Mouse (Mus musculus): Measurements from ENCODE around the gene Ccdc185. TPM values are rescaled to one million over a fixed set of nuclear protein-coding genes. Genes with fewer than 3 reads are reported as not detected.

Gene Ccdc185
- polyA plus RNA-seq, 1 experiment from 2014 or later, result not detected

DNA sequence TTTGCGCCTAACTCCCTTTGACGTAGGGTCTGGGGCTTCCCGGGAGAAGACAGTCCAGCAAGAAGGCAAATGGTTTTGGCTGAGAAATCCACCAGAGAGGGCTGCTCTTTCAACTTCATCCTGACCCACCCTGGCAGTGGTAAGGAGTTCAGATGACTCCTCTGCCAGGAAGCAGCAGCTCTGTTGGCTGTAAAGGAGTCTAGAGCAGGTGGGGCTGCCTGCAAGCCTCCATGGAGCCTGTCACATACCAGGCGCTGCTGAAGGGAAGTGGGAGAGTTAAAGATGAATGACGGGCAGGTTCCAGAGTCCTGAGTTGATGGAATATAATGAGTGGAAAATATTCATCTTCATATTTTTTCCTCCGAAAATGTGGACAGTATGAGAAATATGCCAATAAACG is 34.8 kb upstream of the Ccdc185 start:
- Histone ChIP-seq H3K36me3 (ENCODE audit: control insufficient read depth, insufficient read depth, low read length) (no peaks in the 10 kb centered on the region), H3K9ac (ENCODE audit: low read length) (no peak overlapping the region), H3K4me2 (ENCODE audit: low read length) (no peak overlapping the region), H3K27ac (ENCODE audit: low read depth, low read length) (no peak overlapping the region), H3K4me3 (ENCODE audit: low read depth, low read length) (no peak overlapping the region), H3K9me3 (replicated peaks; ENCODE audit: control insufficient read depth, low read length) (no peaks in the 10 kb centered on the region), H3K27me3 (replicated peaks; ENCODE audit: control insufficient read depth, insufficient read depth, low read length) (no peaks in the 10 kb centered on the region), H3K4me1 (ENCODE audit: control insufficient read depth, insufficient read depth, low read length) (no peaks in the 10 kb centered on the region)
- 90% methylated on average over 7 of the region's 7 CpGs for WGBS
- DNase-seq (ENCODE audit: low spot score) (no peak), ATAC-seq (no peak)

DNA sequence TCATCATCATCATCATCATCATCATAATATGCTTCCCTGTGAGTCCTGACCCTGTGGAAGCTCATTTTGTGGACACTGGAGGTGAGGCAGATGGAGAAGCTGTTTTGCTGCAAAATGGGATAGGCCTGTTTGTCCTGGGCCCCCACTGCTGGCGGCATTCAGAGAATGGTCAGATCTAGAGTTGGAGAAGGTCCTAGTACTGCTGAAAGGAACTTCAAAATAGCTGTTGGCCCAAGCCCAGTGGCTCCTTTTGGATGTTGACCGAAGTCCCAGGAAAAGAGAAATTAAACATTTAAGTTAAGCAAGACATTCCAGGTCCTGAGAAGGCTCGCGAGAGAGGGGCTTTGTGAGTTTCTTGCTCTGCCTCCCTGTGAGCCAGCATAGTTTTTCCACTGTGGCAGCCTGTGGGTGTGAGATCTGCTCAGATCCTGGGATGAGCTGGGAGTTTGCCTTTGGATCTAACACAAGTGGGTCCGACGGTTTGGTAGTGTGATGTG is 30.1 kb upstream of the Ccdc185 start:
- no peaks in the 10 kb centered on the region for H3K4me1 ChIP-seq (ENCODE audit: control insufficient read depth, insufficient read depth, low read length)
- ATAC-seq (no peak), DNase-seq (ENCODE audit: low spot score) (no peak)
- H3K36me3 ChIP-seq (ENCODE audit: control insufficient read depth, insufficient read depth, low read length), result no peaks in the 10 kb centered on the region
- no peak overlapping the region for H3K27ac ChIP-seq (ENCODE audit: low read depth, low read length)
- H3K9me3 ChIP-seq (replicated peaks; ENCODE audit: control insufficient read depth, low read length), result no peaks in the 10 kb centered on the region
- no peak overlapping the region for H3K9ac ChIP-seq (ENCODE audit: low read length)
- no peak overlapping the region for H3K4me3 ChIP-seq (ENCODE audit: low read depth, low read length)
- no peak overlapping the region for H3K4me2 ChIP-seq (ENCODE audit: low read length)
- no peaks in the 10 kb centered on the region for H3K27me3 ChIP-seq (replicated peaks; ENCODE audit: control insufficient read depth, insufficient read depth, low read length)
- 90% methylated on average over 6 of the region's 6 CpGs for WGBS

DNA sequence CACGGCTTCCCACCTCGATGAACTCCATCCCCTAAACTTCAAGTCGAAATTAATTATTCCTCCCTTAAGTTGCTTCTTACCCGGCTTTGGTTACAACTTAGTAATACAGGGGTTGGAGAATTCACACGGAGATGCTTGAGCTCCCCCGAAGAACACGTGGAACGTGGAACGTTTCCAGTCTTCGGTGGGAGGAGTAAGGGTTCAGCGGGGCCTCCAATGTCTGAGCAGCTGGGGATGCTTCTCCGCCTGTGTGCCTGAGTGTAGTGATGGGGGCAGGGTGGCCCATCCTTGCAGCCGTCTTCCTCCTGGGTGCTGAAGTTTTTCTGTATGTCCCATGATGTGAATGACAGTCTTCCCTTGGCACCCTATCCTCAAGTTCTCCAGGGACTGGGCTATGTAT is 29.2 kb upstream of the Ccdc185 start:
- H3K27ac ChIP-seq (ENCODE audit: low read depth, low read length), result no peak overlapping the region
- H3K4me3 ChIP-seq (ENCODE audit: low read depth, low read length), result no peak overlapping the region
- DNase-seq (ENCODE audit: low spot score) (no peak), ATAC-seq (no peak)
- H3K4me1 ChIP-seq (ENCODE audit: control insufficient read depth, insufficient read depth, low read length), result no peaks in the 10 kb centered on the region
- H3K9me3 ChIP-seq (replicated peaks; ENCODE audit: control insufficient read depth, low read length), result no peaks in the 10 kb centered on the region
- no peak overlapping the region for H3K9ac ChIP-seq (ENCODE audit: low read length)
- H3K27me3 ChIP-seq (replicated peaks; ENCODE audit: control insufficient read depth, insufficient read depth, low read length), result no peaks in the 10 kb centered on the region
- H3K4me2 ChIP-seq (ENCODE audit: low read length), result no peak overlapping the region
- H3K36me3 ChIP-seq (ENCODE audit: control insufficient read depth, insufficient read depth, low read length), result no peaks in the 10 kb centered on the region
- 87% methylated on average over 13 of the region's 13 CpGs for WGBS

DNA sequence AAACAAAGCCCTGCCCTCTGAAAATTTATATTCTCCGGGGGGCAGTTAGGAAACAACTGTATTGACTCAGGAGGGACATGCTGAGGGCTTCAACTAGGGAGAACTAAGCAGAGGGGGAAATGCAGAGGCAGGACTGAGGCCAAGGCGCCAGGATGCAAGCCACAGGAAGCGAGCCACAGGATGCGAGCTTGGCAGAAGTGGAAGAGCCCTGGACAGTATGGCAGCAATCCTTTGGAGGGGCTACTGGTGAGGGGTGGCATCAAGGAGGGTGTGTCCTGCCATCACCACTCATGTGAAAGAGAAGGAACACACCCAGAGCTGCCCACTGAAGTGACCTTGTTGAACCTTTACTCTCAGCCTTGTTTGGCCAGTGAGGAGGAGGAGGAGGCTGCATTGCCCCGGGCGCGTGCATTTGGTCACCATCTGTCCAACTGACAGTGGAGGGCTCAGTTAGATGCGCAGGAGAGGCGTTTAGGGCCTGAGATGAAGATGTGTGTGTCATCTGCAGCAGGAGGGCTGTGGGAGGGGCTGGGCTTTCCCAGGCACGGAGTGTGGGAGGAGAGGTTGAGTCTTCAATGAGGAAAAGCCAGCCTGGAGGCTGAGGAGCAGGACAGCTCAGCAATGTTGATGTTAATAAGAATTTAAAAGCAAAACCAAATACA is 27.9 kb upstream of the Ccdc185 start:
- DNase-seq (ENCODE audit: low spot score) (no peak), ATAC-seq (no peak)
- Histone ChIP-seq H3K4me1 (ENCODE audit: control insufficient read depth, insufficient read depth, low read length) (no peaks in the 10 kb centered on the region), H3K27ac (ENCODE audit: low read depth, low read length) (no peak overlapping the region), H3K9me3 (replicated peaks; ENCODE audit: control insufficient read depth, low read length) (no peaks in the 10 kb centered on the region), H3K27me3 (replicated peaks; ENCODE audit: control insufficient read depth, insufficient read depth, low read length) (no peaks in the 10 kb centered on the region), H3K36me3 (ENCODE audit: control insufficient read depth, insufficient read depth, low read length) (no peaks in the 10 kb centered on the region), H3K4me3 (ENCODE audit: low read depth, low read length) (no peak overlapping the region), H3K4me2 (ENCODE audit: low read length) (no peak overlapping the region), H3K9ac (ENCODE audit: low read length) (no peak overlapping the region)
- 83% methylated on average over 10 of the region's 10 CpGs for WGBS

DNA sequence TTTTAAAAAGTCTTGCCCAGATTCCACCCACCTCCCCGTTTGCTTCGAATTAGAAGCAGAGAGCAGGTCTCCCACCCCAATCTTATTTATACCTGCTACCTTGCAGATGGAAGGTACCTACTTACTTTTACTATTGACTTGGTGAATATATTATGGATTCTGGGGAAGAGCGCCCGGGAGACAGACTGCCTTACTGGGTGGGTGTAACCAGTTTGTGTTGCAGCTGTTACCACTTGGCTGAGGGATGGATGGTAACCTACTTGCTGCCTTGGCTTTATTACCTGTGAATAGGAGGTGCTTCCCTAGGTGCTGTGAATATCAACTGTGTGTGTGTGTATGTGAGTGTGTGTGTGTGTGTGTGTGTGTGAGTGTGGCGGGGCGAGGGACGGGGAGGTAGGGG is 26.6 kb upstream of the Ccdc185 start:
- Histone ChIP-seq H3K4me3 (ENCODE audit: low read depth, low read length) (no peak overlapping the region), H3K27ac (ENCODE audit: low read depth, low read length) (no peak overlapping the region), H3K4me2 (ENCODE audit: low read length) (no peak overlapping the region), H3K9me3 (replicated peaks; ENCODE audit: control insufficient read depth, low read length) (no peaks in the 10 kb centered on the region), H3K9ac (ENCODE audit: low read length) (no peak overlapping the region), H3K36me3 (ENCODE audit: control insufficient read depth, insufficient read depth, low read length) (no peaks in the 10 kb centered on the region), H3K27me3 (replicated peaks; ENCODE audit: control insufficient read depth, insufficient read depth, low read length) (no peaks in the 10 kb centered on the region), H3K4me1 (ENCODE audit: control insufficient read depth, insufficient read depth, low read length) (no peaks in the 10 kb centered on the region)
- no peak for ATAC-seq
- WGBS, result 92% methylated on average over 7 of the region's 7 CpGs
- DNase-seq (ENCODE audit: low spot score), result no peak

DNA sequence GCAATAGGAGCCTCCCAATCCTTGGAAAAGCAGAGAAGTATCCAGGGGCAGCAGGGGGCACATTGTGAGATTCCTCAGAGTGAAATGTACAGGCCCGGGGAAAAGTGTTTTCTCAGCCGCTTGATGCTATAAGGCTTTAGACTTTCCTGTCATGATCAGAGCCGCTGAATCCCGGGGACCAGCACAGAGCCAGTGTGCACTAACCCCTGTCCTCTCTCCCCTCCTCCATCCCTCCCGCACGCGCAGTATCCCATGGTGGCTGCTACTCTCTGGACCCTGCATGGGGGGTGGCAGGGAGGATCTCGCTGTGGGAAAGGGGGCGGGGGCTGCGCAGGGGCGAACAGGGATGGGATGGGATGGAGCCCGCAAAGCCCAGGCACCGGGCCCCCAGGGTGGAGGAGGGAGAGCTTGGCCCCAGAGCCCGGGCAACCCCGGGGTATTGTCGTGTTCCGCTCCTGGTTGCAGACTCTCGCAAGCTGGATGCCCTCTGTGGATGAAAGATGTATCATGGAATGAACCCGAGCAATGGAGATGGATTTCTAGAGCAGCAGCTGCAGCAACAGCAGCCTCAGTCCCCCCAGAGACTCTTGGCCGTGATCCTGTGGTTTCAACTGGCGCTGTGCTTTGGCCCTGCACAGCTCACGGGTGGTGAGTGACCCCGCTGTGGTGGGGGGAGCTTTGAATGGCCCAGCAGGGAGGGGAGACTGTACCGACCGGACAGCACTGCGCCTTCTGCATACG is 15.7 kb upstream of the Ccdc185 start:
- peak overlapping the region; percentile 57 for H3K4me3 ChIP-seq (ENCODE audit: low read depth, low read length)
- H3K9ac ChIP-seq (ENCODE audit: low read length), result peak overlapping the region; percentile 70
- peak overlapping the region; percentile 81 for H3K27ac ChIP-seq (ENCODE audit: low read depth, low read length)
- H3K27me3 ChIP-seq (replicated peaks; ENCODE audit: control insufficient read depth, insufficient read depth, low read length), result 0 out of 2 replicates have a peak, but pooled peaks cover 3% of the 10 kb centered on the region
- peak overlapping the region; percentile 90 for H3K4me2 ChIP-seq (ENCODE audit: low read length)
- H3K9me3 ChIP-seq (replicated peaks; ENCODE audit: control insufficient read depth, low read length), result no peaks in the 10 kb centered on the region
- peaks cover 3% of the 10 kb centered on the region; the same call in 1 of the 2 replicates for H3K4me1 ChIP-seq (ENCODE audit: control insufficient read depth, insufficient read depth, low read length)
- H3K36me3 ChIP-seq (ENCODE audit: control insufficient read depth, insufficient read depth, low read length), result no peaks in the 10 kb centered on the region
- peak; percentile 65 for ATAC-seq
- DNase-seq (ENCODE audit: low spot score), result peak; percentile 55
- WGBS, result 1% methylated on average over 27 of the region's 27 CpGs

DNA sequence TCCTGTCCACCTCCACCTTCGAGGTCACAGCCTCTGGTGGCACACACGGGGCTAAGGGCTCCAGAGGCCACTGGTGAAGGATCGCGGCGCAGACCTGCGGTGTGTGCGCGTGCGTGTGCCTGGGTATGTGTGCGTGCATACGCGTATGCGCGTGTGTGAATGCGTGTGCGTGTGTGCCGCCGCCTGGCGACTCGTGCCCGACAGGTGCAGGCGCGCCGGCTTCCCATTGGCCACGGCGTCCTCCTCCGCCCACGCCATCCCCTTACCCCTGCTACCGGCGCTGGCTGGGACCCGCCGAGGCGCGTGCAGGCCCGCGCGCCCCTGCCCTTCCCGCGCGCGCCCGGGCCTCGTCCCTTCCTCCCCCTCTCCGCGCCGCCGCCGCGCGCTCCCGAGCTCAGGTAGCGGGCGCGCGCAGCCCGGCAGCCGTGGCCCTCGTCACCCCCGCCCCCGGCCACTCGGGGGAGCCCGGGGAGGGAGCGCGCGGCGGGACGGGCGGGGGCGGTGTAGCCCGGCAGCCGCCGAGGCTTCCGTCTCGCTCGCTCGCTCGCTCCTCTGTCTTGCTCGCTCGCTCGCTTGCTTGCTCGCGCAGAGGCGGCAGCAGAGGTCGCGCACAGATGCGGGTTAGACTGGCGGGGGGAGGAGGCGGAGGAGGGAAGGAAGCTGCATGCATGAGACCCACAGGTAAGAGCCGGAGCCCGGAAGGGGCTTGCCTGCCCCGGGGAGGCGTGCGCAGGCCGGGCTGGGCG is 14.9 kb upstream of the Ccdc185 start, which contains the start of gene Susd4:
TSS of gene Susd4 (plus strand) at position 145 of the 746 bp plus-strand sequence.
- Histone ChIP-seq H3K27ac (ENCODE audit: low read depth, low read length) (peak within 1 kb of the TSS; percentile 81), H3K27me3 (replicated peaks; ENCODE audit: control insufficient read depth, insufficient read depth, low read length) (0 out of 2 replicates have a peak, but pooled peaks cover 3% of the 10 kb centered on the region), H3K4me2 (ENCODE audit: low read length) (peak within 1 kb of the TSS; percentile 90), H3K36me3 (ENCODE audit: control insufficient read depth, insufficient read depth, low read length) (no peaks in the 10 kb centered on the region), H3K4me3 (ENCODE audit: low read depth, low read length) (peak within 1 kb of the TSS; percentile 57), H3K9ac (ENCODE audit: low read length) (peak within 1 kb of the TSS; percentile 70), H3K9me3 (replicated peaks; ENCODE audit: control insufficient read depth, low read length) (no peaks in the 10 kb centered on the region), H3K4me1 (ENCODE audit: control insufficient read depth, insufficient read depth, low read length) (peaks cover 3% of the 10 kb centered on the region; the same call in 1 of the 2 replicates)
- WGBS, result under 1% methylated on average over 94 of the region's 95 CpGs
- peak; percentile 93 for ATAC-seq
- DNase-seq (ENCODE audit: low spot score), result peak; percentile 86

DNA sequence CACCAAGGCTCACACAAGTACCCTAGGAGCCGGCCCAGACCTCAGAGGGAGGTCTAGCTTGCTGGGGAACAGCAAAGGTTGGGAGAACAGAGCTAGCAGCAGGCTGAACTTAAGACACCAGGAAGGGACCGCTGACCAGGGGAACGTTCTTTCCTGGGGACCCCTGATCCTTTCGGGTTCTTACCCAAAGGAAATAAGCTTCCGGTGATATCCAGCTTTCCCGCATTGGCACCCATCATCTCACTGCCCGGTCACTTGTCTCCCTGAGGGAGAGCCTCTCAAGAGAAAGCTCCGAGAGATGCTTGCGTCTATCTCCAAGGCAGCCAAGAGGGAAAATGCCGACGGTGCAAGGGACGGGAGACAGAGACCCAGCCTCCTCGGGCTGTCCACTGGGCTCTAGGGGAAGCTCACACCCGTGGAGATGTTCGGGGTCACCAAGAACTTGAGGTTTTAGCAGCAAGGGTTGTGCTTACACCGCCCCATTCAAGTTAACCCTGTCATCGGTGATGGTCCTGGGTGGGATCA is 14.3 kb upstream of the Ccdc185 start:
- H3K9ac ChIP-seq (ENCODE audit: low read length), result peak overlapping the region; percentile 70; the same call in 1 of the 2 replicates
- H3K27ac ChIP-seq (ENCODE audit: low read depth, low read length), result no peak overlapping the region
- H3K4me1 ChIP-seq (ENCODE audit: control insufficient read depth, insufficient read depth, low read length), result peaks cover 3% of the 10 kb centered on the region; the same call in 1 of the 2 replicates
- no peaks in the 10 kb centered on the region for H3K9me3 ChIP-seq (replicated peaks; ENCODE audit: control insufficient read depth, low read length)
- peak overlapping the region; percentile 90 for H3K4me2 ChIP-seq (ENCODE audit: low read length)
- 5% methylated on average over 17 of the region's 17 CpGs for WGBS
- 0 out of 2 replicates have a peak, but pooled peaks cover 3% of the 10 kb centered on the region for H3K27me3 ChIP-seq (replicated peaks; ENCODE audit: control insufficient read depth, insufficient read depth, low read length)
- H3K36me3 ChIP-seq (ENCODE audit: control insufficient read depth, insufficient read depth, low read length), result no peaks in the 10 kb centered on the region
- DNase-seq (ENCODE audit: low spot score) (peak; percentile 24), ATAC-seq (no peak)
- H3K4me3 ChIP-seq (ENCODE audit: low read depth, low read length), result peak overlapping the region; percentile 57
